Mouse (Mus musculus): ENCODE results near the gene Zkscan5.
"Not testable (repeated sequence)": the region's sequence is repeated elsewhere in the genome, so short reads cannot be mapped to it uniquely, and the experiment has no call there.

Gene Zkscan5

DNA sequence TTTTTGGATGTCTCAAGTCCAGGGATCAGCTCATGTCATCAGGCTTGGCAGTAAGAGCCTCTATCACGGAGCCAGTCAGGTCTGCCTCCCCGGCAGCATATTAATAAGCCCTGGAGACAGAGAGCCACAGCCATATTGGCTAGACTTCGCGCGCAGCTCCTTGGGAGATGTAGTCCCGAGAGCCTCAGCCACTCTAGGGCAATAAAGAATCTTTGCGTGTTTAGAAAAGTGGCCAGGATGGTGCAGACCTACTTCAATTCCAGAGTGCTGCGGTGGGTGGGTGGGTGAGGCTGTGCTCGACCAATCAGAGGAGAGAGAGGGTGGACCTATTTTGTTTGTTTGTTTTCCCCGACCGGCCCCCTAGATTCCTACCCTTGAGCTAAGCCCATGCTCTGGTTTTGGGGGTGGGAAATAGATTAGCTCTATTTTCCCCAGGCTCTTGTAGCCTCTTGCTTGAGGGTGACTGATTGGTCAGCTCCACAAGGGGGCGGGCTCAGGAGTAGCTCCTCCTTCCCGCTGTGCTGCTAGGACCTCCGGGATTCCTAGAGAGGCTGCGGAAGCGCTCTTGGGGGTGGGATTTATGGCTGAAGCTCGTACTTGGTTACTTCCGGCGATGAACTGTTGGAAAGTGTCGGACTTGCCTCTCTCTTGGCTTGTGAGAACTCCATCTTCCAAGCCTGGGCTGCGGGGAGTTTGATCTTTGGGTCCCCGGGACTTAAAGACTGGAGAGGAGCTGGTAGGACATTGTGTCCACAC, at the start of gene Zkscan5:
Zkscan5 (plus strand) TSS at position 627 of the 756 bp plus-strand sequence.
- DNase-seq (ENCODE audit: low read depth, low spot score) = peak; percentile 98

- DNase-seq (ENCODE audit: low read depth, low spot score) = no peak
Observed at GRCm38 (mm10) chr5:145161361-145161760, 43.0 kb upstream of the Zkscan5 start.

GRCm38 (mm10) chr5:145164710-145165109, 39.7 kb upstream of the Zkscan5 start:
- DNase-seq (ENCODE audit: low read depth, low spot score) = no peak

- no peak for DNase-seq (ENCODE audit: low read depth, low spot score)
Observed at GRCm38 (mm10) chr5:145165184-145165583, 39.2 kb upstream of the Zkscan5 start.

DNA sequence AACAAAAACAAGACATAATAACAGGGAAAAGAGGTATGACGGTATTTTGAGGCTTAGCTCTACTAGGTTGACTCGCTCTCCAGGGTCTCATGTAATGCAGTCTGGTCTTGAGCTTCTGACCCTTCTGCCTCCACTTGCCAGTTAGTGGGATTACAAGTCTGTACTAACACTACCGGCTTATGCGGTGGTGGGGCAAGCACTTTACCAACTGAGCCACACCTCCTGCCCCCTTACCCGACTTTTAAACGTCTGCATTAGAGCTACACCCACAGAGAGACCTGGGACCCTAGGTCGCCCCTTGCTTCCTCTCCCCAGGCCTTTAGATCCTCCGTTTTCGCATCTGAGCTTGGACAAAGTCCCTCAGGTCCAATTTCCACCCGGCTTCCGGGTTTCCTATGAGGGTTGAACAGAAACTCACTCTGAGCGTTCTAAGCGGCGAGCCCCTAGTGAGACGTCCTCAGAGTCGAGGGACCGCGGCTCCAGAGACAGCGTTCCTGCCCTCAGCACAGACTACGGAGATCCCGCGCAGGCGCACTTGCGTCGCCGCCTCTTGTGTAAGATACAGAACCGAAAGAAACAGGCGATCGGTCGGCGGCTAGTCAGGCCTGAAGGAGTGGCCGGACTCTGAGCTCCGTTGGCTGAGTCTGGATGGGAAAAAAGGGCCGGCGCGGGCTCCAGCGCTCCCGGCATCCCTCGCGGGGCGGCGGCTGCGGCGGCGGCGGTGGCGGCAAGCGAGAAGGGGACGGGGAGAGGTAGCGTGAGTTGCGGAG, 37.6 kb upstream of the Zkscan5 start, which contains the start of the genes Ptcd1 and Cpsf4:
Ptcd1 (minus strand) TSS at position 573 of the 770 bp plus-strand sequence.
Cpsf4 (plus strand) TSS at position 678 of the 770 bp plus-strand sequence.
- DNase-seq (ENCODE audit: low read depth, low spot score) = peak; percentile 99

- no peak for DNase-seq (ENCODE audit: low read depth, low spot score)
Observed at GRCm38 (mm10) chr5:145167306-145167661, 37.1 kb upstream of the Zkscan5 start.

DNA sequence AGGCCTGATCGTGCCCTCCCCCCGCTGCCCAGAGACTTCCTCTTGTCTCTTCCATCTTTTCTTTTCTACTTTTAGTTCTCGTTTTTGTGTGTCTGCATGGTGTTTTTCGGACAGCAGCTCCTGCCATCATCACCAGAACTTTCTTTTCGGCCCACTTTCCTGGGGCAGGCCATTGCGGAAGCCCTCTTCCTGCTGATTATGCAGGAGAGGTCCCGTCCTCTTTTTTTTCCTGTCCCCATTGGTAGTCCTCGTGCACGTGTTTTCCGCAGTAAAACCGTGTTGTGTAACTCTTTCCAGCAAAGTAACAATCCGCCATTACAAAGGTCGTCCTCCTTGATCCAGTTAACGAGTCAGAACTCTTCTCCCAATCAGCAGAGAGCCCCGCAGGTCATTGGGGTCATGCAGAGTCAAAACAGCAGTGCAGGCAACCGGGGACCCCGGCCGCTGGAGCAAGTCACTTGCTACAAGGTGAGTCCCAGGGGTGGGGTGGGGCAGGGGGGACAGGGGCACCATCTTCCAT, 25.8 kb upstream of the Zkscan5 start:
- DNase-seq (ENCODE audit: low read depth, low spot score) = no peak

DNA sequence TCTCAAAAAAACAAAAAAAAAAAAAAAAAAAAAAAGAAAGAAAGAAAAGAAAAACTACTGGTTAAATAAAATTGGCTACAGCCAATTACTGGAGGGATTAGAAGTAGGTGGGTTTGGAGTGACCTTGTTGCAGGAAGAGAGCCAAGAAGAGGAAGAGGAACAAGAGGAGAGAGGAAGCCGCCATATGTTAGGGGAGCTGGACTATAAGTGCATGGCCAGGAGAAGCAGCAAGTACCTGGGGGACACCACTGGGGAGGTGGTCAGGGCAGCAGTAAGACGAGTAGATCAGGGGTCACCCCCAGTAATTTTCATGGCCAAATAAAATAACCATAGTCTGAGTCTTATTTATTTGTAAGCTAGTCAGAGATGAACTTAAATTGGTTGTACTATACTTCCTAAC, 19.1 kb upstream of the Zkscan5 start:
- no peak for DNase-seq (ENCODE audit: low read depth, low spot score)

- DNase-seq (ENCODE audit: low read depth, low spot score) = no peak
Observed at GRCm38 (mm10) chr5:145189416-145189815, 14.9 kb upstream of the Zkscan5 start.

- DNase-seq (ENCODE audit: low read depth, low spot score) = no peak
Observed at GRCm38 (mm10) chr5:145190373-145190772, 14.0 kb upstream of the Zkscan5 start.

- peak; percentile 90 for DNase-seq (ENCODE audit: low read depth, low spot score)
Observed at GRCm38 (mm10) chr5:145190875-145191798, 13.2 kb upstream of the Zkscan5 start.

GRCm38 (mm10) chr5:145191962-145192361, 12.4 kb upstream of the Zkscan5 start, which contains the start of gene Atp5j2:
Atp5j2 (minus strand) TSS chr5:145192062.
- no peak for DNase-seq (ENCODE audit: low read depth, low spot score)

- DNase-seq (ENCODE audit: low read depth, low spot score) = no peak
Observed at GRCm38 (mm10) chr5:145200387-145200786, 4.0 kb upstream of the Zkscan5 start.

DNA sequence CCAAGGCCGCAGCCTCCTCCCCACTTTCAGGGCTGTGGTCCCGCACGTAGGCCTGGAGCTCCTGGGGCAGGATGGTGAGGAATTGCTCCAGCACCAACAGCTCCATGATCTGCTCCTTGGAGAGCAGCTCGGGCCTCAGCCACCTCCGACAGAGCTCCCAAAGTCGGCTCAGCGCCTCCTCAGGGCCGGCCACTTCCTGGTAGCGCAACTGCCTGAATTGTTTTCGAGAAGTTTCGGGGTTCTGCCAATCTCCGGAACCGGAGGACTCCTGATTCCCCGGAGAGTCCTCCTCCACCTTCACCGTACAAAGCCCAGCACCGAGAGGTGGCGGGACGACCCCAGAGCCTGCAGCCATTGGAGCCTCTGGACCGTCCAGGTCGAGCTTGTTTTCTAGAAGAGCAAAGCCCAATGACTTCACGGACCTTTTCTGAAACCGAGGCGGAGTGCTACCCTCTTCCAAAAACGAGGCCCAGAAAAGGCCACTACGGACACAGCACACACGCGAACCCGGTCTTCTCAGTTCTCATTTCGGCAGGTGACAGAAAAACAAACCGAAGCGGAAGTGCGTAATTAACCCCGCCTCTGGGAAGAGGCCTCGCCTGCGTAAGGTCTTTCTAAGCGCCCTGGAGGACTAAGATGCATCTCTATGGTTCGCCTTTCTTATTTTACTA, 2.9 kb upstream of the Zkscan5 start, which contains the start of gene Zkscan14:
Zkscan14 (minus strand) TSS at position 548 of the 671 bp plus-strand sequence.
- DNase-seq (ENCODE audit: low read depth, low spot score) = peak; percentile 93

DNA sequence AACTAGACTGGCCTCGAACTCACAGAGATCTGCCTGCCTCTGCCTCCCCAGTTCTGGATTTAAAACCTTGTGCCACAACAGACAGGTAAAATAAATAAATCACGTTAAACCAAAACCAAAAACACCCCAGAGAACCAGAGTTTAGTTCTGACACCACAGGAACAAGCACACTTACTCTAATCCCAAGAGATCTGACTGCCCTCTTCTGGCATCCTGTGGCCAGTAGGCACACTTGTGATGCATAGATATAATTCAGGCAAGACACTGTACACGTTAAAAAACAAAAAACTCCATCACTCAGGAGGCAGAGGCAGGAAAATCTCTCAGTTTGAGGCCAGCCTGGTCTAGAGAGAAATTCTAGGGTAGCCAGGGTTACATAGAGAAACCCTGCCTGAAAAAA, 1.9 kb upstream of the Zkscan5 start:
- no peak for DNase-seq (ENCODE audit: low read depth, low spot score)

GRCm38 (mm10) chr5:145205041-145205440, 679 bp downstream of the Zkscan5 start:
- no peak for DNase-seq (ENCODE audit: low read depth, low spot score)

- no peak for DNase-seq (ENCODE audit: low read depth, low spot score)
Observed at GRCm38 (mm10) chr5:145207385-145207784, 3.0 kb downstream of the Zkscan5 start.

DNA sequence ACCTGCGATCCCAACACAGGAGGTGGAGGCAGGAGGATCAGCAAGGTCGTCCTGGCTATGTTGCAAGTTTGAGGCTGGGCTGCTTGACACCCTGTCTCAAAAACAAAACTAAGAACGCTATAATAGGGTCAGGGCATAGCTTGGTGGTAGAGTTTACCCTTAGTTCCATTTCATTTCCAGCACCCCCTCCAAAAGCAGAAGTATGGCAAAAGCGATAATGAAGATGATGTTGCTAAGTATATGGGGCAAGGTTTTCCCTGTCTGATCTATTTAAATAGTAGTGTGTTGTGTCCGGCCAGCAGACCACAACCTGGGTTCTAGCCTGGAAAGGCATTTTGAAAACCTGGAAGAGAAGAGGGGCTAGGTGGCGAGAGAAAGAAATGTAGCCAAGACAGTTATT, 3.6 kb downstream of the Zkscan5 start:
- no peak for DNase-seq (ENCODE audit: low read depth, low spot score)

DNA sequence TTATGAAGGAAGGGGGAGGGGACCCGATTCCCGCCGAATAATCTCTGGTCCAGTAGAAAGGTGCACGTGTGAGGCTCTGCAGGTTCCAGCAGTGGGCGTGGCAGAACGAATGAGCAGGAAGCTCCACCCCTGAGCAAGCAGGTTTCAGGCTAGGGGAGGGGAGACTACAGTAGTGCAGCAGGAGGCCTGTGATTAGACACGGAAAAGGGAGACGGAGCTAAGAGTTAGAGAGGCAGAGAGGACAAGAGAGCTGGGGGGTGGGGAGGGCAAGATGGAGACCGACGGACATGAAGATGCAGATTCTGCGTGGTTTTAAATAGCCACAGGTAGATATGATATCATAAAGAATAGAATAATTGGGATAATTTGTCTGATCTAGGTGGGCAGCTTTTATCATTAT, 4.0 kb downstream of the Zkscan5 start:
- not testable (repeated sequence) for DNase-seq (ENCODE audit: low read depth, low spot score)

- DNase-seq (ENCODE audit: low read depth, low spot score) = no peak
Observed at GRCm38 (mm10) chr5:145211340-145211739, 7.0 kb downstream of the Zkscan5 start.

GRCm38 (mm10) chr5:145212216-145212615, 7.9 kb downstream of the Zkscan5 start:
- no peak for DNase-seq (ENCODE audit: low read depth, low spot score)
